Mouse (Mus musculus): ENCODE results near the gene Id3.
A peak's percentile ranks its signal among the peaks of the same experiment; 100 is the strongest.

DNA sequence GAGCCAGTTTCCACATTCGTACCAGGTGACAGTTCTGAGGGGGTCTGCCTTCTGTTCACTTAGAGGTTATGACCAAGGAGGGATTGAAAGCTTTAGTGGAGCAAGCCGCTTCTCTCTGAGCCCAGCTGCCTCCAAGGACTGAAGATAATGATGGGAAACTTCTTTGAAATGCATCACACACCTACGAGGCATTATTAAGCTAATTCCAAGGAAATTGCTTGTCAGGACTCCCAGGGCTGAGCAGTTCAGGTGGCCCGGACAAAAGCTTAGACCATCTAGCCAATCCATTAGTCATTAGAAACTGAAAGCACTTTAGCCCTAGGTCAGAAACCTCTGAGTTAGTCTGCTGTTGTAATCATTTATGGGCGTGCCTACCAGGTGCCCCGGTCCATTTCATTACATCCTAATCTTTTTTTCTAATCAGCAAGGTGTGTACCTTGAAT is 3.4 kb downstream of the Id3 start:
- TF ChIP-seq CTCF (conservative IDR thresholded peaks at IDR 0.05; ENCODE audit: low read length) (no peak), POU5F1 (IDR thresholded peaks at IDR 0.05; ENCODE audit: borderline replicate concordance, low read length) (peak; percentile 95), NANOG (IDR thresholded peaks at IDR 0.05; ENCODE audit: borderline replicate concordance, low read length) (peak; percentile 100)
